In genomic region chr4:46990281-46991015, GRCm38 (mm10) we compare ENCODE assay signal across 8 mouse cellular contexts. TPM values are rescaled to one million over a fixed set of nuclear protein-coding genes. Genes with fewer than 3 reads are reported as not detected.
DNase-seq lines count a peak whose midpoint lies in the region; ATAC-seq lines count a peak whose summit lies in the region.

No protein-coding gene starts in this region.

- ATAC-seq in hindbrain, embryonic 11.5 days (ENCODE audit: low FRiP score), result peak; percentile 34
- ATAC-seq in liver, embryonic 15.5 days (ENCODE audit: insufficient read depth), result no peak
- peak; percentile 30; the same call in 1 of the 2 replicates for ATAC-seq in stomach, embryonic 16.5 days (ENCODE audit: insufficient read depth, low FRiP score)

- H3K9me3 ChIP-seq in hindbrain, embryonic 11.5 days (ENCODE audit: control insufficient read depth, low read length), result no peaks in the 10 kb centered on the region
- H3K9me3 ChIP-seq in liver, embryonic 15.5 days (replicated peaks), result no peaks in the 10 kb centered on the region
- no peaks in the 10 kb centered on the region for H3K9me3 ChIP-seq in stomach, embryonic 16.5 days (replicated peaks; ENCODE audit: control insufficient read depth, low read length)

- H3K27me3 ChIP-seq in hindbrain, embryonic 11.5 days (ENCODE audit: control insufficient read depth, insufficient read depth, low read length), result peaks cover 56% of the 10 kb centered on the region
- H3K27me3 ChIP-seq in liver, embryonic 15.5 days, result peaks cover 69% of the 10 kb centered on the region
- H3K27me3 ChIP-seq in stomach, embryonic 16.5 days (ENCODE audit: control insufficient read depth, insufficient read depth, low read length), result peaks cover 59% of the 10 kb centered on the region

- peaks cover 7% of the 10 kb centered on the region; the same call in 1 of the 2 replicates for H3K4me1 ChIP-seq in hindbrain, embryonic 11.5 days (replicated peaks; ENCODE audit: control insufficient read depth, insufficient read depth, low read length)
- 0 out of 2 replicates have a peak, but pooled peaks cover 2% of the 10 kb centered on the region for H3K4me1 ChIP-seq in liver, embryonic 15.5 days (replicated peaks)
- peaks cover 4% of the 10 kb centered on the region for H3K4me1 ChIP-seq in stomach, embryonic 16.5 days (ENCODE audit: control insufficient read depth, insufficient read depth, low read length)

- H3K9ac ChIP-seq in hindbrain, embryonic 11.5 days (ENCODE audit: low read depth, low read length), result peak overlapping the region; percentile 56; the same call in 1 of the 2 replicates
- H3K9ac ChIP-seq in liver, embryonic 15.5 days, result no peak overlapping the region
- H3K9ac ChIP-seq in stomach, embryonic 16.5 days (ENCODE audit: low read length), result no peak overlapping the region

- H3K36me3 ChIP-seq in hindbrain, embryonic 11.5 days (ENCODE audit: control insufficient read depth, insufficient read depth, low read length), result no peaks in the 10 kb centered on the region
- no peaks in the 10 kb centered on the region for H3K36me3 ChIP-seq in liver, embryonic 15.5 days (replicated peaks)
- H3K36me3 ChIP-seq in stomach, embryonic 16.5 days (ENCODE audit: control insufficient read depth, insufficient read depth, low read length), result no peaks in the 10 kb centered on the region

- 3% methylated on average over 29 of the region's 29 CpGs for WGBS in hindbrain, embryonic 11.5 days
- WGBS in liver, embryonic 15.5 days (ENCODE audit: insufficient replicate concordance), result 5% methylated on average over 29 of the region's 29 CpGs
- WGBS in stomach, embryonic 16.5 days, result 4% methylated on average over 29 of the region's 29 CpGs

- peak; percentile 48 to 58 for DNase-seq in layer of hippocampus, postnatal 10 days (ENCODE audit: low spot score in 2 of 2)
- DNase-seq in layer of hippocampus, adult 9-10 months (ENCODE audit: low spot score), result no peak
- peak; percentile 50 to 63 for DNase-seq in cerebellum, postnatal 36 days
- peak; percentile 46 for DNase-seq in hindbrain, embryonic 11.5 days (ENCODE audit: low spot score)
- no peak for DNase-seq in B cell, adult 2 months
- no peak for DNase-seq in thymus, postnatal 25 days

- peak overlapping the region; percentile 59 for H3K4me3 ChIP-seq in hindbrain, embryonic 11.5 days (ENCODE audit: low read depth, low read length)
- no peak overlapping the region for H3K4me3 ChIP-seq in liver, embryonic 15.5 days (replicated peaks)
- H3K4me3 ChIP-seq in stomach, embryonic 16.5 days (replicated peaks; ENCODE audit: low read length), result no peak overlapping the region

- no peak overlapping the region for H3K27ac ChIP-seq in hindbrain, embryonic 11.5 days (ENCODE audit: low read depth, low read length)
- no peak overlapping the region for H3K27ac ChIP-seq in liver, embryonic 15.5 days (replicated peaks)
- H3K27ac ChIP-seq in stomach, embryonic 16.5 days (ENCODE audit: low read length), result no peak overlapping the region

- peak overlapping the region; percentile 97 for H3K4me2 ChIP-seq in hindbrain, embryonic 11.5 days (replicated peaks; ENCODE audit: low read depth, low read length)
- peak overlapping the region; percentile 58; the same call in 1 of the 2 replicates for H3K4me2 ChIP-seq in liver, embryonic 15.5 days
- H3K4me2 ChIP-seq in stomach, embryonic 16.5 days (ENCODE audit: low read depth, low read length), result no peak overlapping the region

RNA-seq across cellular contexts. Expression of gene Gabbr2, which starts 1.2 kb away (rescaled TPM):
- total RNA-seq in layer of hippocampus, postnatal 10 days (2021), result 100 to 1,000 TPM; 184 to 203 TPM
- polyA plus RNA-seq in hindbrain, embryonic 11.5 days (2014; fragmentation: Nextera tagmentation; extraction: Ambion mirVana), result 0.54 and 0.71 TPM in 2 replicates
- polyA plus RNA-seq in liver, embryonic 15.5 days (2015; fragmentation: Nextera tagmentation; extraction: Ambion mirVana), result 0.02 TPM in 1 of 2 replicates, not detected in the other
- polyA plus RNA-seq in stomach, embryonic 16.5 days (2015; fragmentation: Nextera tagmentation; extraction: Ambion mirVana), result 0.10 and 0.14 TPM in 2 replicates

Comparison
In these comparisons a context has a peak if more than half of its experiments do, and no peak if none do; other contexts are left out.
1. DNase-seq: peak in layer of hippocampus, postnatal 10 days (2 of 2), cerebellum, postnatal 36 days (2 of 2) and hindbrain, embryonic 11.5 days (single experiment); none in layer of hippocampus, adult 9-10 months (single experiment), B cell, adult 2 months (0 of 2) and thymus, postnatal 25 days (single experiment).